Mouse (Mus musculus) B cell, adult 2 months (primary cell): ENCODE data around the gene Itfg2.
A peak's percentile ranks its signal among the peaks of the same experiment; 100 is the strongest.

Source experiments
- DNase-seq, 2 experiments: peaks; one replicate each; pipeline ENCODE4 v3.0.0; 2022

Itfg2 gene

GRCm38 (mm10) chr6:128433566-128433965 is 8.8 kb upstream of the Itfg2 start:
- DNase-seq: no peak

- no peak for DNase-seq
Observed at GRCm38 (mm10) chr6:128432356-128432915, 7.7 kb upstream of the Itfg2 start.

DNA sequence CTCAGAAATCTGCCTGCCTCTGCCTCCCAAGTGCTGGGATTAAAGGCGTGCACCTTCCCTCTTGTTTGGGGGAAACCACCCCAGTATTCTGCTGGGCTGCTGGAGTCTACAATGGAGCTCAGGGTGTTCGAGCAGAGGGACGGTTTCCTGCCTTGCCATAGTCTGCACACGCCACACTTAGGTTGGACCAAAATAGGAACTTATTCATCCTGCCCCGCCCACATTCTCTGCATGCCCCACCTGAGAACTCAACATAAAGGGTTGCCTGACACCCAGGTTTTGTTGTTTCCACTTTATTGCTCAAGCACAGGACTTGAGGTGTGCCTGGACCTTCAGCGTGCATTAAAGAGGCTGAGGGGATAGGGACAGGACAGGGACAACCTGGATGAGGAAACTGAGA is 5.1 kb upstream of the Itfg2 start:
- DNase-seq: no peak

- no peak for DNase-seq
Observed at GRCm38 (mm10) chr6:128429300-128429699, 4.6 kb upstream of the Itfg2 start.

GRCm38 (mm10) chr6:128427571-128427970 is 2.8 kb upstream of the Itfg2 start:
- no peak for DNase-seq

- no peak for DNase-seq
Observed at GRCm38 (mm10) chr6:128425046-128425445, 315 bp upstream of the Itfg2 start.

- DNase-seq: no peak
Observed at GRCm38 (mm10) chr6:128423496-128424268, 1.0 kb downstream of the Itfg2 start.

DNA sequence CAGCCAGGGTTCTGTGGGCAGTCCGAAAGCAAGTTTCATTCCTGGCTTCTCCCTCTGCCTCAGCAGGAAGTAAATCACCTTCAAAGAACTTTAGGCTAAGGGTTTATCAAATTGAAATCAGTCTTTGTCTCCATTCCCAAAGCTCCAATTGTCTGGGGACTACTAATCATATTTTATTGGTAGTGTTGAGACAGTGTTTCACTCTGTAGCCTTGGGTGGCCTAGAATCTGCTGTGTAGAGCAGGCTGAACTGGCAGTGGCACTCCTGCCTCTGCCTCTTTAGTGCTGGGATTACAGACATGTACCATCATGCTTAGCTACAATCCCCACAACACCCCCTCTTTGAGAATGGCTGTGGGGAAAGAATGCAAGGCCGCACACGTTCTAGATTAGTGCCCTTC is 3.3 kb downstream of the Itfg2 start:
- DNase-seq: no peak

DNA sequence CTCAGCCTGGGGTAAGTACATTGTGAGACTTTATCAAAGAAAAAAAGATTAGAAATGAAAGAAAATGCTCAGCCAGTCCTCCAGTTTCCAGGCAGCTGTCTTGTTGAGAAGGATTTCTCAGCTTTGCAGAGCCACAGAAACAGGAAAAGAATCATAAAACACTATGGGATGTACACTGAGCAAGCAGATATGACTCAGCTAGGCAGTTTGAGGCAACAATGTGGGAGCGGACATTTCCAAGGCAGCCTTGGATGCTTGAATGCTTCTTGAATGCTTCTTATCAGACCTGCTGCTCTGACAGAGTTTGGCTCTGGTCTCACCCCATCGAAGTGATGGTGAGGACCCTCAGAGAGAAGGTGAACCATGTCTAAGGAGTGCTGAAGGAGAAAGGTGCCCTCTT is 3.7 kb downstream of the Itfg2 start:
- DNase-seq: no peak

GRCm38 (mm10) chr6:128418076-128418475 is 6.7 kb downstream of the Itfg2 start:
- no peak for DNase-seq

DNA sequence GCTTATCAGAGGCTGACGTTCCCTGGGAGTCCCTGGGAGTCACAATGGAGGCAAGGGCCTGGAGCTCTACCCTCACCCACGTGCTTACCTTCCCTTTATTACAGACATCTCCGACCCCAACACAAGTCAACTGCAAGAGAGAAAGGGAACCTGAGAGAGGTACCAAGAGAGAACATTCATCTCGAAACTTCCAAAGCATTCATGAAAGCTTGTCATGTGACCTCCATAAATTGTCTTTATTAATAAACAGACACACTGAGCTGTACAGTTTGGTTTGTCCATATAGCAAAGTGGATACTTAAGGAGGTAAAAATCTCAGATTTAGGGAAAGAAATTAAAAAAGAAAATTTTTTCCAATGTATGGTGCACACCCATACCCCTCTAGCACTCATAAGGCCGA is 8.6 kb downstream of the Itfg2 start:
- no peak for DNase-seq

- DNase-seq: peak; percentile 91
Observed at GRCm38 (mm10) chr6:128411115-128411514, 13.6 kb downstream of the Itfg2 start.

DNA sequence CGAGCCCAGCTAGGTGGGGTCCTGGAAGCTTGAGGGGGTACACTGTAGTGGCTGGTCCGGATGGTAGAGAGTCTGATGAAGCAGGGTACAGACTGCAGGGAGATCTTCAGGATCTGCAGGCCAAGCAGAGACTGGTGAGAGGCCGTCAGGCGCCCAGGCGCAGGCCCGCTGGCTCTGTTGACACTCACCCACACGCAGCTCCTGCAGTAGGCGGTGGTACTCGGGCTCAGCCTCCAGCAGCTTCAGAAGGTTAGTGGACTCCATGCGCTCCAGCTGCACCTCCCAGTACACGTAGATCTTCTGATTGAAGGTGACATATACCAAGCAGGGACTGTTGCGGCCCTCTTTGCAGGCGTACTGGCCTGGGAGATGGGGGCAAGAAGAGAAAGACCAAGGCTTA is 14.4 kb downstream of the Itfg2 start:
- no peak for DNase-seq

- no peak for DNase-seq
Observed at GRCm38 (mm10) chr6:128408544-128409125, 16.1 kb downstream of the Itfg2 start.

DNA sequence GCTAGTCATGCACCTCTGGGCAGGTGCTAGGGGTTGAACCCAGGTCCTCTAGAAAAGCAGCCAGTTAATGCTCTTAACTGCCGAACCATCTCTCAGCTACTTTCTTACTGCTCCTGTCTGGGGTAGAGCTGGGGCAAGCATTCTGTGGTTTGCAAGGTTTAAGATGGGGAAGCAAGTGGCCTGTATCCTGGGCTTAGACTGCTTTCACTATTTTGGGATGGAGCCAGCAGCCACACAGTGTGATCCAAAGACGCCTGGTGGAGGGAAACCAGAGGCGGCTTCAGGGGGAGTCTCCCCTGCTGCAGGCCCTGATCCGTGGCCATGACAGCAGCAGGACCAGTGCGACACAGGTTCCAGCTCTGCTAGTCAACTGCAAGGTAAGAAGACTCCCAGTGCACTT is 20.0 kb downstream of the Itfg2 start:
- no peak for DNase-seq

- no peak for DNase-seq
Observed at GRCm38 (mm10) chr6:128399421-128400185, 25.1 kb downstream of the Itfg2 start.

GRCm38 (mm10) chr6:128398996-128399395 is 25.7 kb downstream of the Itfg2 start, which contains the start of gene Nrip2:
Gene Nrip2, plus strand, starts transcription at chr6:128399296.
- DNase-seq: no peak

DNA sequence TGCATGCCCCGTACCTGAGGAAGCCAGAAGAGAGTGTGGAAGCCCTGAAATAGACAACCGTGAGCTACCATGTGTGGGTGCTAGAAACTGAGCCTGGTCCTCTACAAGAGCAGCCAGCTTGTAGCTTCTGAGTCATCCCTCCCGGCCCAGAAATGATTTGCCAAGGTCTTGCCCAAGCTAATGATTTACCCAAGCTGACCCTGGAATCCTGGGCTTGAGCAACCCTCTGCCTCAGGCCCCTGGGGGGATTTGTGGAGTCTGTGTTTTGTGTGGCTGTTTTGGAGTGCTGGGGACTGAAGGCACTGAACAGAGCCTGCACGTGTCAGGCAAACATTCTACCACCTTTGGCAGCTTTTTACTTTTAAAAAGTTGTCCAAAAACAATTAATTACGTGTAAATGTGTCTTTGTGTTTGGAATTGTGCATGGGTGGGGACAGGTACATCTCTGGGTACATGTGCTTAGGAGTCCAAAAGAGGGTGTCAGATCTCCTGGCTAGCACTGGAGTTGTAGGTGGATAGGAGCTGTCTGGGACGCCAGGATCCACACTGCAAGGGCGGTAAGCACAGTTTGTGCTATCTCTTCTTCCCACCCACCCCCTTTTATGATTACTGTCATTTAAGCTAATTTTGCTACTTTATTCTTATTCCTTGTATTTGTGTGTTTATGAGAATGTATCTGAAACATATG is 27.0 kb downstream of the Itfg2 start:
- DNase-seq: no peak

- no peak for DNase-seq
Observed at GRCm38 (mm10) chr6:128390683-128391082, 34.0 kb downstream of the Itfg2 start.

DNA sequence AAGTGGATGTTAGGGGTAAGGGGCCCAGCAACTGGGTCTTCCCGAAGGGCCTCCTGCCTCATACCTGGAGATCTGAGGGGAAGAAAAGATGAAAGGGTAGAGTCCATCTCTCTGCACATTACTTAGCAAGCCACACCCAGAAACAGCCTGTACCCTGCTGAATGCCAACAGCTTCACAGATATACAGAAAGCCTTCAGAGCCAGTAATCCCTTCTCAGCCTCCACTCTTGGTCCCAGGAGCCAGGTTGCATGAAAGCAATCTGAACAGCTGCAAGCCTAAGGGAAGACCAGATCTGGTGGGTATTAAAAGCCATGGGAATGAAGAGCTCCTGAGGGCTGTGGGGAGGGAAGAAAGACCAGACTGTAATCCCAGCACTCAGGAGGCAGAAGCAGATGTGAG is 35.5 kb downstream of the Itfg2 start:
- no peak for DNase-seq

GRCm38 (mm10) chr6:128385026-128385425 is 39.7 kb downstream of the Itfg2 start:
- DNase-seq: no peak

DNA sequence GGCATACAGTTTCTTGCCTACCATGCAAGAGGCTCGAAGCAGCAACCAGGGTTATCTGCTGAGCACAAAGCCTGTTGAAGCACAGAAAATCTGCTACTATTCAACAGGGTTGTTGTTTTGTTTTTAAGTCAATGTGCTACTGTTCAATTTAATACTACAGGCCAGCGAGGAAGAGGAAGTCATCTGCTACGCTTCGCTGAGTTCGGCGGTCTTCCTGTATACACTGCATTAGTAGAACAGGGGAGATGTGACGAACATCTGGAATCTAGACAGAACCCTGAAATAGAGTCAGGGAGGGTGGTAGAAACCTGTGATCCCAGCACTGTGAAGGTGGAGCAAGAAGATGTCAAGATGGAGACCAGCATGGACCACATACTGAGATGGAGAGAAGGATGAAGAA is 41.0 kb downstream of the Itfg2 start:
- peak; percentile 64 to 69 for DNase-seq

DNA sequence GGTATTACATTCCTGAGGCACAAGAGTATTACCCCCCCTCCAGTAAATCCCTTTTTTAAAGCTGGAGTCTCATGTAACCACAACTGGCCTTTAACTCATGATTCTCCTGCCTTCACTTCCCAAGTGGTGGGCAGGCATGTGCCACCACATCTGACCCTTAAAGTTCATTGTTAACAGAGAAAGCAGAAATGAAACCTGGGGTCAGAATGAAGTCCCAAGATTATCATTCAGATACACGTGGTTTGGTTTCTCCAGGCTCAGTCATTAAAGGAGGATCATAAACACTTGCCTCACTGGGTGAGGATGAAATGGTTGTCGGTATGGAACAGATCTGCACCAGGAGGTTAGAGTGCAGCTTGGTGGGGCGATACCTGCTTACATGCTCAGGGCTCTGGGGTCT is 43.5 kb downstream of the Itfg2 start:
- peak; percentile 23 to 26 for DNase-seq
